Mouse (Mus musculus) adrenal gland, adult 18-20 months (tissue): ENCODE data around the gene Aoc1. TPM values are rescaled to one million over a fixed set of nuclear protein-coding genes. Genes with fewer than 3 reads are reported as not detected.

Experiments
- DNase-seq, 2 experiments: peaks; one replicate each; pipeline ENCODE4 v3.0.0; 2021 to 2022; ENCODE audit warnings: low spot score in 2 of 2
- total RNA-seq, 2 experiments: library from RNA; stranded (reverse); gene quantifications; 1 replicate in 1 of 2; 2 replicates in 1 of 2; pipeline ENCODE4 v1.2.3; 2021

Aoc1 gene
- total RNA-seq, 2 experiments from 2014 or later, result not detected

DNA sequence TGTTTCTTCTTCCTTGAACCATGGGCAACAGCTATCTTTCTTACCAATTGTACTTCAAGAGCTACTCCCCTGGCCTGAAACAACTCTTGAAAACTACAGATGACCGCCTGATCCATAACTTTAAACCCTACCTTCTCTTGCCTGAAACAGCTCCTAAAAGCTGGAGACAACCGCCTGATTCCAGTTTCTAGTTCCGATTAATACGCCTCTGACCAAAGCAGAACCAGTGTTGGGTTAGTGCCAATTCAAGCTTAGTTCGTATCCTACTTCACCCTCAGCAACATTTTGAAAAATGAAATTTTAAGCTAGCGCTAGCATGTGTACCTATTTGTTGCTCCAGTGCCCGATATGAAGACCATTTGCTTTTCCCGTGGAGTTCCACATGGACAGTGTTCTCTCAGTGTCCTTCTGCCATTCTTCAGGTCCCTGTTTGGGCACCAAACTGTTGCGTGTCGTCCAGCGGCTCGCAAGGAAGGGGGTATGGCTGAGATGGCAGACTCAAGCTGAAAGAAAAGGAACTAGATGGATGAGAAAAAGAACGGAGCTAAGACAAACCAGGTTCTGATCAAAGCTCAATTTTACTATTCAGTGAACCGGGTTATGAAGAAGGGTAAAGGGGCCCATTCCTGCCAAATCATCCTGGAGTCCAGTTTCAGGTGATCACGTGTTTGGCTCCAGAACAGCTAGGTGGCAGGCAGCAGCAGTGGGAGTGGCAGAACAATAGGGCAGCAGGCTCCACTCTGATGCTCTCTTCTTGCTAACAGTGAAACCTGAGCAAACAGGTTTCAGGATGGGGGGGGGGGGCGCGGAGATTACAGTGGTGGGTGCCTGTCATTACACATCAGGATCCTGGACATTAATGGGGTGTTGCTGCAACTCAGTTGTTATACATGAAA lies 30.1 kb downstream of the Aoc1 start:
- no peak for DNase-seq

DNA sequence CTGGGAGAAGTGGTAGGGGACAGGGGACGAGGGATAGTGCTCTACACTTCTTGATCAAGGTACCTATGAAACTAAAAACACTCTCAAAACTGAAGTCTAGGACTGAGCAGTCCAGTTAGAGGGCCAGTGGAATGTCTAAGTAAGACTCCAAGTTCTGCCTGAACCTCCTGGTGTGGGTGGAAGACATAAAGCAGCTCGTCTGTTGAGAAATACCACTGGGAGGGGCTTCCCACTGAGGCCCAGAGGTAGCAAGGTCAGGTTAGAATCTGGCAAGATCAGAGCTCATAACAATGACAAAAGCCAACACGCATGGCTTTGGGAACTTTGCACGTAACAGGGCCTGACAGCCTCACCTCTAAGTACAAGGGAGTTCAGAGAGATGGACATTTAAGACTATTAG lies 30.7 kb downstream of the Aoc1 start:
- no peak for DNase-seq

DNA sequence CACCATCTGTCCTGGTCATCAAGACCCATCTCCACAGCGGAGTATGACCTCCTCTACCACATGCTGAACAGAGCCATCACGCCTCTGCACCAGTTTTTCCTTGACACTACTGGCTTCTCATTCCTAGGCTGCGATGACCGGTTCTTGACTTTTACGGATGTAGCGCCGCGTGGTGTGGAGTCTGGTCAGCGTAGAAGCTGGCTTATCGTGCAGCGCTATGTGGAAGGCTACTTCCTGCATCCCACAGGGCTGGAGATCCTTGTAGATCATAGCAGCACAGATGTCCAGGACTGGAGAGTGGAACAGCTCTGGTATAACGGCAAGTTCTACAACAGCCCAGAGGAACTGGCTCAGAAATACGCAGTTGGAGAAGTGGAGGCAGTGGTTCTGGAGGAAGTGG lies 32.9 kb downstream of the Aoc1 start:
- no peak for DNase-seq

DNA sequence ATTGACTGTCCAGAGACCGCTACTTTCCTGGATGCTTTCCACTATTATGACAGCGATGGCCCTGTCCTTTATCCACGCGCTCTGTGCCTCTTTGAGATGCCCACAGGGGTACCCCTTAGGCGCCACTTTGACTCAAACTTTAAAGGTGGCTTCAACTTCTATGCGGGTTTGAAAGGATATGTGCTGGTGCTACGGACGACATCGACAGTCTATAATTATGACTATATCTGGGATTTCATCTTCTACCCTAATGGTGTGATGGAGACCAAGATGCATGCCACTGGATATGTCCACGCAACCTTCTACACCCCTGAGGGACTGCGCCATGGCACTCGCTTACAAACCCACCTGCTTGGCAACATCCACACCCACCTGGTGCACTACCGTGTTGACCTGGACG lies 33.7 kb downstream of the Aoc1 start:
- DNase-seq, result no peak

DNA sequence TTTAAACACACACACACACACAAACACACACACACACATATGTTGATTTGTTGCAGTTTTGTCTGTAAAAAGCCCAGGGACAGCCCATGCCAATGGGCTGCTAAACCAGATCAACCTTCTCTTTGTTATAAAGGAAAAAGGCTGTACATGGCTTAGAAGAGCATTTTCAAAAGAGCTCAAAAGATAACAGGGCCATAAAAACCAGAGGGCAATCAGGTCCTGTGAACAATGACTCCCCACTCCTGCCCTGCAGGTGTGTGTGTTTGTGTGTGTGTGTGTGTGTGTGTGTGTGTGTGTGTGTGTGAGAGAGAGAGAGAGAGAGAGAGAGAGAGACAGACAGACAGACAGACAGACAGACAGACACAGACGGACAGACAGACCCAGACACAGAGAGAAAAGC lies 36.5 kb downstream of the Aoc1 start:
- DNase-seq, result no peak

DNA sequence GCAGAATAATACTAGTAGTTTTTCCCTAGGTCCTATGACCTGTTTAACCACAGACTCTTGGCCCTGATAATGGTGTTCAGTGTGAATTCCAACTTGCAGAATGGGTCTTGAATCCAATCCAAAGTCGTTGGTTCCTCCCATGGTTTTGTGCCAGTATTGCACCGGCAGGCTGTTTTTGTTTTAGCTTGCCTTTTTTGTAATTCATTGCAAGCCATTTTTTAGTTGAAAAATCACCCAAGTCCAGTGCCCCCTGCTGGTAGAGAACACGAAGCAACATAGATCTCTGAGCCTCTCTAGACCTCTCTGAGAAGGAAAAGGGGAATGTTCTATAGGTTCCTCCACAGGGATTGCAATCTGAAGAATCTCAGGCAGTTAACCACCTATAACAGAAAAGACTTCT lies 39.3 kb downstream of the Aoc1 start:
- peak in 1 of 2 experiments; percentile 10 for DNase-seq

DNA sequence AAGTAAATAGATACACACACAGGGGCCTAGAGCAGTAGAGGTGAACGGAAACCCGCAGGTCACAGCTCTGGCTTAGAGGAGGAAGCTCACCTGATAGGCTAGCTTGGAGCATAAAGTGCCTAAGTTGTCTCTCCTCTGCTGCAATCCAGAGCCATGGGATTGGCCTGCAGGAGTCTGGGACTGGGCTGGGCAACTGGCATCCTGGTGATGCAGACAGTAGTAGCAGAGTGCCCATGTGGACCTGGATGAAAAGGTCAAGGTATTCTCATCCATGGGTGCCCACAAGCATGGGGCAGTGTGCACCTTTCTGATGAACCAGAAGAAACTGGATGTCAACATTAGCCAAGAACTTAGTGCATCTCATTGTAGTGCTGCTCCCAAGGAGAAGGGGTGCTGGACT lies 40.9 kb downstream of the Aoc1 start:
- no peak for DNase-seq

DNA sequence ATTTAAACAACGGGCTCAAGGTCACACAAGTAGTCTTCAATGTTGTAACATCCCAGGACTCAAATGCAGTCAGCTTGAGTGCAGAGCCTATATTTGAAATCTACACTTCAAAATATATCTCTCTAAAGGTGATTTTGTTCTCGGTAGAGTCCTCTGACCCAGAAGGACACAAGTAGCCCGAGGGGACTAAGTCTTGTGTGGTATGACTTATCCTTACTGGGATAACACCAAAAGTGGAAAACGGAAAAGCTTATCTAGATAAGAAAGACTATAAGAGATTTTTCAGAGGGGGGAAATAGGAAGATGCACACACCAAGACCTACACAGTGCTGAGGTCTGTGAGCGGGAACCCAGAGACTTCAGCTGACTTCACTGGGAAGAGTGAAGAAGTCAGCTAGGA lies 56.9 kb downstream of the Aoc1 start, which contains the start of gene 1600015I10Rik:
Gene 1600015I10Rik, plus strand, starts transcription at position 301 of the 400 bp plus-strand sequence.
- DNase-seq, result no peak

DNA sequence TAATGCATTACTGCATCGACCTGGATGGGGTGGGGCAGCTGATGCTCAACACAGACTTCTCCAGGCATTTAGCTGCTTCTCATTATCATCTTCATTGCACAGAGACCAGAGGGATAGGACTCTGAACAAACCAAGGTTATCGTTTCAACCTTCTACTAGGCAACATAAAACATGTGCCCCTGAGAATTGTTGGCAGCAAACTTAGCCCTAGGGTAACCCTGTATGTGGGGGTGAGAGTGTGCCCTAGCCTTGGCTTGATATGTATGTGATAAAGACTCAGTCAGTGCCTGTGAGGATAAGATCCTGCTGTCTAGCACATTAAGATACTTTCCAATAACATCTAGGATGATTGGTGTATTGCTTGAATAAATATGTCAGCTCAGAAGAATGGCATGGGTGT lies 76.9 kb downstream of the Aoc1 start:
- DNase-seq, result peak in 1 of 2 experiments; percentile 2

DNA sequence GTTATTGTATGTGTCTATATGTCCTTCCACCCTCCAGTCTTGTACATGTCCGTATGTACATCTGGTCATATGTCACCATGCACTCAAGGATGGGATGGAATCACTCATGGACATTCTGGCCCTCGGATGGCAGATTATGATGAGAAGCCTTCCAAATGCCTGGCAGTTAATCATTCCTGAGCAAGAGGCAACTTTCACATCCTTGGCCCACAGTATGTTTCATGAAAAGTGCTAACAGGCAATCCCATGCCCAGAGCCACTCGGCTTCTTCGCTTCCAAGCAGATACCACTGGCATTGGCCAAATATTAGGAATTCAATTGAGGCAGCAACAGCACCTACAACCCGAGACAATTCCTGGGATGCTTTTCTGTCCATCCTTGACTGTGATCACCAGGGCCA lies 78.0 kb downstream of the Aoc1 start:
- no peak for DNase-seq

DNA sequence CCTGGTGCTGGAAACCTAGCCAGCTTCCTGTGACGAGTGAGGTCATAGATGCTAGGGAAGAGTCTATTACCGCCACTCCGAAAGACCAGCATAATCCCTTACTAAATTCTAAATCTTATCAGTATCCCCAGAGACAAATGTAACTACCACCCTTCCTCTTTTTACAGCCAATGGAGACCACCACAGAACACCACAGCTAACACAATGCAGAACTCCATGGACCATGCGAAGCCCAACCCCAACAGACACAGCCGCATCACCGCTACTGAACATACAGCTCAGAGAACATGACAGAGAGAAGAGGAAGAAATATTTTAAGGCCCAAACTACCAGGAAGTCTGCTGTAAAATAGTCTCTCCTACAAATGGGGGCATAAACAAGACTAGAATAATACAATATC lies 78.9 kb downstream of the Aoc1 start:
- DNase-seq, result no peak

DNA sequence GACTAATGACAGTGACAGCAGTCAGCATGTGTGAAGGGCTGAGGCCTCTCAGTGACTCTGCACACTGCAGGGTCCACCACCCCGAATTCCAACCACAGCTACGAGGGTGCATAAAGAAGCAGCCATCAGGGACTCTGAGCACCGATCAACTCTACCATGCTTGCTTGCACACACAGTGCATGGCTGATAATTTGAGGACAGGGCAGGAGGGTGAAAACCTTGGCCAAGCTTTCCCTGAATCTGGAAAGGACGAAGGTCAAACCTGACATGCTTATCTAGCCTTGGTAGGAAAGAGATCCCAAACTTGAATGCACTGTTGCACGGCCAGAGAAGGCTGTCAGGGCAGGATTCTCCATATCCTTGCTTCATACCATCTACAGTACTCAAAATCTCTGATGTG lies 80.5 kb downstream of the Aoc1 start:
- DNase-seq, result no peak

DNA sequence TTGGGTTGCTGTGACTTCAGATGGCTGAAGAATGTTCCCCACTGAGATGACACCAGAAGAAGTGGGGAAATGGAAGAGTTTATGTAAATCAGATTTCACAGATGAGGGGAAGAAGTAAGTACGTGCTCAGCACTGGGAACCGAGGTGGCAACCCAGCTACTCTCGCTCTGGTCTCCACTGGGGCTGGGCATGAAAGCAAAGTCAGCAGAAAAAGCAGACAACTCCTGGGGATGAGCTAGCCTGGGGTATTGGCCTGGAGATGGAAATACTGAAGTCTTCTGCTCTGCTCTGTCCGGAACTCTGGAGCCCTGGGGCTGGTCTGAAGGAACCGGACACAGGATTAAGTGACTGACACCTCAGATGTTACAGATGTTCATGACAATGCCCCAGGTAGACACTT lies 81.5 kb downstream of the Aoc1 start:
- no peak for DNase-seq

DNA sequence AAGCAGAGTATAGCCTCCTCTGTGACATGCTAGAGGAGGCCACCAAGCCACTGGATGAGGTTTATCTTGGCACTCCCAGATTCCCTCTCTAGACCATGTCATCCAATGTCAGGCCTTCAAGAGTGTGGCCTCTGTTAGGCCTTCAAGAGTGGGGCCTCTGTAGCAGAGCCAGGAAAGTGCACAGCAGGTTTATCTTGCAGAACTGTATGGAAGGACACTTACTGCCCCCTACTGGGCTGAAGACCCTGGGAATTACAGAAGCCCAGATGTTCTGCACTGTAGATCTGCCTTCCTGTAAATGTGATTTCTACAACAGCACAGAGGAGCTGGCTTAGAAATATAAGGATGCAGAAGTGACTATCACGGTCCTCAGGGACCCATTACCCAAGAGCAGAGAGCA lies 82.2 kb downstream of the Aoc1 start:
- peak; percentile 34 to 38 for DNase-seq

DNA sequence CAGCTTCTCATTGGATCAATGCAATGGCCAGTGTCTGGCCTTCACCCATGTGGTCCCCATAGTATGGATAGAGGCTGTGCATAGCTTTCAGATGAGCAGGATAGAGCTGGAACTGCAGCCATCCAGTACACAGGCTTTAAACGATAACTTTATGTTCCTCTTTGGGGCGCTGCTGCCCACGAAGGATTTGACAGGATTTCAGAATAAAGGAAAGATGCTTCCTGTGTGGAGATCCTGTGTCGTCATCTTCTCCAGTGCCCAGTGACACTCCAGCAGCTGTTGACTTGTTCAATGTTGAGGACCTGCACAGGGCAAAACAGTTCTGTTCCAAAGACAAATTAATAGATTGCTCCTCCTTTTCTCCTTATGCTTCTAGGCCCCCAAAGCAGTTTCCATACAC lies 84.1 kb downstream of the Aoc1 start:
- no peak for DNase-seq

DNA sequence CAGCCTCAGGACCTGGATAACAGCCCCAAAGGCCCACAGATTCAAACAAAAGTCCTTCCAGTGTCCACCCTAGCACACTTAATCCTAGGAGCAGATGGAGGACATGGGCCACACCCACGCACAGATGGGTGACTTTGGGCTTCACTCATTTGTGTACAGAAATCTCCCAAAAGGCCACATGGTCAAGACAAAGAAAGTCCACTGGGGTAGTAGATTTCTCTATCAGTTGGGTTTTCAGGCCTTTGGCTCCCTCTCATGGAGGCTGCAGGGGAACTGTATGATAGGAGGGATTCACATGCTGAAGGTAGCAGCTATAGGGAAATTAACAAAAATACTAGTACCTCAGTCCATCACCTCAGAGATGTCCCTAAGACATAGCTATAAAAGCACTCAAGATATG lies 85.4 kb downstream of the Aoc1 start:
- peak in 1 of 2 experiments; percentile 11 for DNase-seq

Other genes with a start within 250 kb of the Aoc1 start
- gene AI854703, start 246.1 kb upstream of the Aoc1 start, total RNA-seq, result 1 to 10 TPM; 2.6 to 3.0 TPM
- gene Gimap8, start 225.7 kb upstream of the Aoc1 start, total RNA-seq, result 10 to 100 TPM in 1 of 2 experiments, 1 to 10 TPM in 1; 9.2 to 10.9 TPM
- 1 to 10 TPM; 6.3 to 7.6 TPM for gene Gimap9, start 196.8 kb upstream of the Aoc1 start, total RNA-seq
- gene Gimap4, start 188.3 kb upstream of the Aoc1 start, total RNA-seq, result 10 to 100 TPM; 34.4 to 46.7 TPM
- gene Gimap6, start 164.7 kb upstream of the Aoc1 start, total RNA-seq, result 10 to 100 TPM; 47.9 to 66.7 TPM
- 1 to 10 TPM; 2.0 to 3.0 TPM for gene Gm28053, start 154.3 kb upstream of the Aoc1 start, total RNA-seq
- 1 to 10 TPM in 1 of 2 experiments, under 1 TPM in 1; 0.56 to 1.5 TPM for gene Gimap7, start 154.3 kb upstream of the Aoc1 start, total RNA-seq
- gene Gimap1, start 133.8 kb upstream of the Aoc1 start, total RNA-seq, result 1 to 10 TPM; 8.8 to 8.9 TPM
- gene Gimap5, start 126.7 kb upstream of the Aoc1 start, total RNA-seq, result 10 to 100 TPM; 12.1 to 12.4 TPM
- gene Gimap3, start 102.0 kb upstream of the Aoc1 start, total RNA-seq, result 10 to 100 TPM in 1 of 2 experiments, 1 to 10 TPM in 1; 7.8 to 11.3 TPM
- gene Tmem176a, start 32.0 kb upstream of the Aoc1 start, total RNA-seq, result 100 to 1,000 TPM; 277 to 350 TPM
- 100 to 1,000 TPM; 514 to 636 TPM for gene Tmem176b, start 31.4 kb upstream of the Aoc1 start, total RNA-seq
- not detected for gene 1600015I10Rik, start 57.0 kb downstream of the Aoc1 start, total RNA-seq
- not detected for gene Doxl2, start 102.1 kb downstream of the Aoc1 start, total RNA-seq
- gene Svs1, start 114.0 kb downstream of the Aoc1 start, total RNA-seq, result not detected
- gene Gpnmb, start 163.7 kb downstream of the Aoc1 start, total RNA-seq, result 10 to 100 TPM in 1 of 2 experiments, under 1 TPM in 1; 0.80 to 37.2 TPM
- gene Malsu1, start 200.9 kb downstream of the Aoc1 start, total RNA-seq, result 10 to 100 TPM; 32.9 to 35.3 TPM